Mouse (Mus musculus) CH12F3 (cell line): ENCODE data around the gene Sirt4.
"Not testable (repeated sequence)": the region's sequence is repeated elsewhere in the genome, so short reads cannot be mapped to it uniquely, and the experiment has no call there.

ENCODE experiments used
- in situ Hi-C: fragments of 300-500 bp; cut with MboI; formaldehyde crosslinking; loops from 2 replicates; pipeline ENCODE4 v1.14.3; 2020; ENCODE audit warnings: low sequenced_read_pairs

Sirt4 gene

DNA sequence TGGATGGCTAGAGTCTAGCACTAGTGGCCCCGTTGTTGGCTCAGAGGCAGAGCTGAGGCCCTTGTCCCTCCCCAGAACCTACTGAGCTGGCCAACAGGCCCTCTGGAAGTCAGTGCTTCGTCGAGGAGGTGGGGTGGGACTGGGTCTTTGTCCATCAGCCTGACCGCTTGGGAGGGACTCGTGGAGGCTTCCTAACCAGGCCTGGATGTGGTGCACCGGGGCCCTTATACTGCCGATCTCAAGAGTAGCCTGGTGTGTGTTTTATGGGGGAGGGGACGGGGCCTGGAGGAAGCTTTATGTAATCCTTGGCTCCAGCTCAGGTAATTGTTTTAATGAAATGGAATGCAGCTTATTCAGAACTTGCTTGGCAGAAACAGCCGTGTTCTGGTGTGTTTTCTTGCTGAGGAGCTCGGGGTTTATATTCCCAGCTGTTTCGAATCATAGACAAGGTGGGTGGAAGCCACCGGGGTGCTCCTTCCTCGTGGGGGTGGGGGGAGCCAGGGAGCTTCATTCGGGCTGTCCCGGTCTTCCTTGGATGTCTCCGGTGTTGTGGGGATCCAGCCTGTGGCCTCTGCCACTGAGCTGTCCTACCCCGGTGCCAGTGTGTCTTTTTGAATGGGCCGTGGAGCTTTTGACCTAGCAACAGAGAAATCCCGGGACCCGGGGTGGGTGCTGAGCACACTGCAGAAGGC lies 30.5 kb upstream of the Sirt4 start:
- in situ Hi-C loops = no loop called here

DNA sequence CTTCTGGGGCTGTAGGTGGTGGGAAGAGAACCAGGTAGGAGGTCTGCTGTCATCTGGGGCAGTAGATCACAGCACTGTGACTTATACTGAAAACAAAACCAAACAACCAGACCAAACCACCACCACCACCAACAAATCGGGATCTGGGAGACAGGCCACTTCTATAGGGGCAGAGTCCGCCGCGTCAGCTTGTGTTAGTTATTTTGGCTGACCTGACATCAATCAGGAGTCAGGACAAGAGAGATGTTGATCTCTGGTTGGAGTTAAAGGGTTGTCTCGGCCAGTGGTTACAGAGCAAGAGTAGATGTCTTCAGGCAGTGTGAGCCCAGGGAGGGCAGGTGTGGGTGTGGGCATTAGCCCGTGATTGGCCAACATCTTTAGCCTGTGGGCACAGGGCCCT lies 29.8 kb upstream of the Sirt4 start:
- in situ Hi-C loops = no loop called here

DNA sequence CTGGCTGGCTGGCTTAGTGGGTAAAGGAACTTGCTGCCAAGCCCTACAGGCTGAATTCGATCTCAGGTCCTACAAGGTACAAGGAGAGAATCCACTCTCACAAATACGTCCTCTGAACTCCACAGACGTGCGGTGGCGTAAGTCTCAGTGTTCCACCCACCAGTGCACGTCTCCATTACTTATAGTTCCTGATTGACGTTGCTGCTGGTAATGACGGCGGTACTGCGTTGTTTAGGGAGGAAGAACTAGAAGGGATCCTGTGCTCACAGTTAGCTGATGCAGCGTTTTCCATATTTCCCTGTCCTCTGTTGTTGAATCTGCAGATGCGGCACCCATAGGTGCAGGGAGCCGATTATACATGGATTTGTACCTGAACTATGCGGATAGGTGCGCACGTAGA lies 29.2 kb upstream of the Sirt4 start:
- in situ Hi-C loops = no loop called here

DNA sequence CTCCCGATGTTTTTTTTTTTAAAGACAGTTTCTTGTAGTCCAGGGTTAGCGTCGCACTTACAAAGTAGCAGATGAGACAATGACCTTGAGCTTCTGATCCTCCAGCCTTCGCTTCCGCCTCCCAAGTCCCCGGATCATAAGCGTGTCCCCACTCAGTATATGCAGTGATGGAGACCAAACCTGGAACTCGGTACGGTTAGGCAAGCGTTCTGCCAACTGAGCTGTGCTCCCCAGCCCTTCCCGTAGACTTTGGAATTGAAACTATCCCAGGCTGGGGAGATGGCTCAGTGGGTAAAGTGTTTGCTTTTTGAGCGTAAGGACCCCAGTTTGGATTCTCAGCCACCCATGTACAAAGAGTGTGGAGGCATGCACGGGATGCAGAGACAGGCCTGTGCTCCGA lies 28.7 kb upstream of the Sirt4 start:
- in situ Hi-C loops = no loop called here

DNA sequence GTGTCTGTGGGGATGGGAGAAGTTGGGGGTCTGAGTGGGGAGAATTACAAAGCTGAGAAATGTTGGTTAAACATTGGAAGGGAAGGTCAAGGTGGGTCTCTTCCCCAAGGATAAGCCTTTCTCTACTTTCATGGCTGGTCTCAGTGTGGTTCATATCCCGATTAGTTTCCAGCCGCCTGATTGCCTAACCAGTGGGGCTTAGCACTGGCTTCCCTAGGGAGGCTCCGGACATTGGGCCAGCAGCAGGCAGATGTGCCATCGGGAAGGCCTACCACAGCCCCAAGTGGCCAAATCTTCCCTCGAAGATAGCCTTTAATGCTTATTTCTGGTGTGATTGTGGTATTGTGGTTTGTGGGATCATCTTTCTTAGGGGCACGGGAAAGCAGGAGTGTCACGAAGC lies 27.9 kb upstream of the Sirt4 start:
- in situ Hi-C loops = no loop called here

DNA sequence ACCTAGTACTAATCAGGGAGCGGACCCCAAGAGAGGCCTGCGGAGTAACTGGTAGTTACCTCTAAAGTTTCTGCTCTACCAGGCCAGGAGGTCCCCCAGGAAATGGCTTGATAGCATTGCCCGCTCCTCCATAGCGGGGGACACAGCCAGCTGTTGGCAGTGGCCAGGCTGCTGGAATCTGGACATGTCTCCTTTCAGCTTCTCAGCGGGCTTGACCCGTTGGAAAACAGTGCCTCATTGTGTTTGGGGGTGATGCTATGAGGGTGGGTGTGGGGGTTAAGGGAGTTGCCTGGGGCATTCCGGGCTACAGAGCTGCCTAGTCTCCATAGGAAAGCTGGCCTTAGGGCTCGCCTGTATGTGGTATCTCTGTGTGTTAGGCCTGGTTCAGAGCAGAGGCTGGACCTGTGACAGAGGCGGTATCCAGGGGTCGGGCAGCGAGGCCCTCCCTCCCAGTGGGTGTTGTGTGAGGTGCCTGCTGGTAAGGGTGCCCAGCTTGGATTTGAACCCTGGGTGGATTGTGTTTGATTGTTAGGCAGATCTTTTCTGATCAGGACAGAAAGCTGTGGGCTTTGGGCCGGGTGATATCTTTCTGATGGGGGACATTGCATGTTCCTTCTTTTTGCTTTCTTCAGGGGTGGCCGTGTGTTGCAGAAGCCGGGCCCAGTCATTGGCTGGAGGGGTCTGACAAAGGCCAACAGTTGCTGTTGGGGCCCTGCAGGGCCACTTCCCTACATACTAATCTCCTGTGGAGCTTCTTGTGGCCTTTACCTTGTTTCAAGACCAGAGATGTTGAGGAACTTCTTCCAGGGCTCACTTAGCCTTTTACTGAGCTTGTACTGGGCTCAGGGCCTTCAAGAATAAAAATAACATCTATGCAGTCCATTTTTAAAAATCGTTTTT lies 25.5 kb upstream of the Sirt4 start:
- in situ Hi-C loops = no loop called here

DNA sequence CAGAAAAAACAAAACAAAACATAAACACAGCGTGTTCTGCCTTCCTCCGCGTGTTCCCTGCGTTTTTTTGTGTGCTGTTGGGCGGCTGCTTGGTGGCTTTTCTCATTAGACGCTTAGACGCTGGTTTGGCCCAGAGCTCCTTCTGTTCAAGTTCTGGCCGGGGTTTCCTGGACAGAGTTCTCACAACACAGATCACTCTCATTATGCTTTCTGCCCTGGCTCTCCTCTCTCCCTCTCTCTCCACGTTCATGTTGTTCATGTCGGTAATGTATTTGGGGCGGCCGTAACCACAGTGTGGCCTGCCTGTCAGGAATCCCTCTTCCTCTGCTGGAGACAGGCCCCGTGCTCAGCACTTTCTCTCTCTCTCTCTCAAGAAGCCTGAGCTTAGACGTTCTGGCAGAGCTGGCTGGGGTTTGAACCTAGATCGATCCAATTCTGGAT lies 24.8 kb upstream of the Sirt4 start:
- in situ Hi-C loops = no loop called here

DNA sequence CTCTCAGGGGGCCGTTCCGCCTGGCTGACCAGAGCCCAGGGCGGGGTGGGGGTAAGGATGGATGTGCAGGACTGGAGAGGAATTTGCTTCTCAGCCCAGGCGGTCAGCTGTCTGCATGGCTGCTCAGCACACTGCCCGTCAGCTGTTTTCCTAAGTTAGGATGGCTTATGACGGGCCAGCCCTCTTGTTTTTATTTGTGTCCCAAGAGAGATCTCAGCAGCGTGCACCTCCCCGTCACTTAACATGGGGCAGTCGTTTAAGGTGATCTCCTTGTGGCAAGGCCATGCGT lies 24.3 kb upstream of the Sirt4 start:
- in situ Hi-C loops = no loop called here

DNA sequence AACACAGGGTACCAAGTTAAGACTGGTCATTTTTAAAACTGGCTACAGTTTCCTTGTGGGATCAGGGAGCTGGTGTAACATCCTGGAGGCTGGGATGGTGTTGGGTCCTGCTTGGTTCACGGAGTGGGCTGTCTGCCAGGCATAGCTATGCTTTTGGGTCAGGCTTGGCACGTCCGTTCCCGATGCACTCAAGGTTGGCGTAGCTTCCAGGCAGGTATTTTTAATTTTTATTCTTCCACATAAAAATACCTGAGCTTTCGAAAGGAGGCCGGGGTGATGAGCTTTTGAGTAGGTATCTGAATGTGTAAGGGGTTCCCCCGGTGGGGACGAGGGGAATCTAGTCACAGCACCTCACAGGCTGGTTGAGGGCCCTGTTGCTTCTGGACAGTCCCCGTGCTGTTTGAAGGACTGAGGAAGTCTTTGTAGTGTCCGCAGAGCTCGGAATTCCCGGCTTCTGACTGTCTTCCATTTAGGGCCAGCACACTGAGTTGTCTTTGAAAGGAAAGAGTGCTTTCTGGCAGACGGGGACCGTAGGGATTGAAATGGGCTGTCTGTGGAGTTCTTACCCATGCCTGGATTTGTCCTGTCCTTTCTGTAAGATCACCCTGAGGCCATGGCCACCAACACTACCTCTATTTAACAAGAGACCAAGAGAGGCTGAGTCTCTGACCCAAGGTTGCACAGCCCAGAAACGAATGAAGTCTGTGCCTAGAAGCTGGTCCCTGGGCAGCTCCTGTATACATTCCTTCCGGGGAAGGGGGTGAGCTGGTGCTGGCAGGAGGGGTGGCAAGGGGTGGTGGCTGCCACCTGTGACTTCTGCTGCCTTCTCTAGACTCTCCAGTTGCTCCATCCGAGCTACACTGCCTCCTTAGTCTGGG lies 23.7 kb upstream of the Sirt4 start:
- in situ Hi-C loops = no loop called here

DNA sequence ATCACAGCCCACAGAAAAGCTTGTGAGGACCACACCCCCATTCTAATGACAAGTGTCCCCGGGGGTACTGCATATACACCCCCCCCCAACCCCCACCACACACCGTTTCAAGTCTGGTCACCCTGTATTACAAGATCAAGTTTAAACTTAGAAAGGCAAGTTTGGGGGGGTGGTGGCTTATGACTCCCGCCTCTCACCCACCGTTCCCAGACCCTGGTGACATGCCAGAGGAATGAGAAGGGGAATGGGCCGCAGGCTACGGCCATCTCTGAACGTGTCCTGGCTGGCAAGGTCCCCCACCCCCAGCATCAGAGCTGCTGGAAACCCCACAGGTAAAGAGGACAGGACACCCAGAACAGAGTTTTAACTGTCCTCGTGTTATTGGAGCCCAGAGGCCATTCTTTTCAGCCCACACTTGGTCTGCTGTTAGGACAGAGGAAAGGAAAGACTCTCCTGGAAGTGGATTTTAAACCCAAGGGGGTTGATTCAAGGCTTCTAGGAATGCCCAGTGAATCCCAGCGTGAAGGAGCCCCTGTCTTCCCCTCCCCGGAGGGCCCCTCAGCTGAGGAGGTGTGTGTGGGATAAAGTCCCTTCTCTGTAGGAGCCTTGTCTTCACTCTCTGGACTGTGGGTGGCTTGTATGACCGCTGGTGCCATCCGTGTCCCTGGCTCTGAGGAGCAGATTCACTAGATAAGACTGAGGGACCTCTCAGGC lies 22.9 kb upstream of the Sirt4 start:
- in situ Hi-C loops = no loop called here

DNA sequence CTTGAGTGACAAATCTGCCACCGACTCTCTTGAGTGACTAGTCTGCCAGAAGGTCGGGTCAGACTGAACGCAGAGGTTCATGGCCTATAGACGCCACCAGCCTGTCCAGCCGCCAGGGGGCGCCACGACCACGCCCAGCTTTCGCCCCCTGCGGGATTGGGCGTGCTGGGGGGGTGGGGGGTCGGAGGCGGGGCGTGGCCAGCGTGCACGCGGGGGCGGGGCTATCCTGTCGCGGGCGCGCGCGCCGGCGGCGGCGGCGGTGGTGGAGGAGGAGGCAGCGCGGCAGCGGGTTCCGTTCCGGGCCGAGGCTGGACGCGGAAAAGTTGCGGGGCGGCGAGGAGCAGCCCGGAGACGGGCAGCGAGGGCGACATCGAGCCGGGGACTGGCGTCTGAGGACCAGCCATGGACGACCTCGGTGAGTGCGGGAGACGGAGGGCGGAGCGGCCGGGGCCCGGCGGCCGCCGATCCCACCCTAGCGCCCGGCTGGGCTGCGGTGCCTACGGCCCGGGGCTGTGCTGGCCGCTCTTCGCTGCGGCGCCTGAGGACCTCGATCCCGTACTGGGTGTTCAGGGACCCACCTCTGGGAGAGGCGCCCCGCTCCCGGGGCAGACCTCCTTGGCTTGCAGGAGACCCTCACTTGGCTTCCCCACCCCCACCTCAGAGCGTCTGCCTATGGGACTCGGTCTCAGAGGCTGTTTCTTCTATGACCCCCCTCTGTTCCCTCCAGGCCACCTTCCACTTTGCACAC lies 22.1 kb upstream of the Sirt4 start, which contains the start of gene Pxn:
Gene Pxn (plus strand): TSS at position 223 of the 748 bp plus-strand sequence.
- in situ Hi-C loops = no loop called here

DNA sequence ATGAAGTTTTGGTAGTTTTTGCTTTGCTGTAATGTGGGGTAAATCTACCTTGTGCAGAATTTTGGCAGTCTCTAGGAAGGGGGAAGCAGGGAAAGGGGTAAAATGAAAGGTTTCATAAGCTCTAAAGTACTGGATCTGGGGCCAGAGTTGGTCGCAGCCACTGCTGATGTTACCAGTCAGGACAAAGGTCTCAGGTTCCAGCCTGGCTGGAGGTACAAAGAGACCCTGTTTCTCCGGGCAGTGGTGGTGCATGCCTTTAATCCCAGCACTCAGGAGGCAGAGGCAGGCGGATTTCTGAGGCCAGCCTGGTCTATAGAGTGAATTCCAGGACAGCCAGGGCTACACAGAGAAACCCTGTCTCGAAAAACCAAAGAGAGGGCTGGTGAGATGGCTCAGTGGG lies 21.1 kb upstream of the Sirt4 start:
- in situ Hi-C loops = not testable (repeated sequence)

DNA sequence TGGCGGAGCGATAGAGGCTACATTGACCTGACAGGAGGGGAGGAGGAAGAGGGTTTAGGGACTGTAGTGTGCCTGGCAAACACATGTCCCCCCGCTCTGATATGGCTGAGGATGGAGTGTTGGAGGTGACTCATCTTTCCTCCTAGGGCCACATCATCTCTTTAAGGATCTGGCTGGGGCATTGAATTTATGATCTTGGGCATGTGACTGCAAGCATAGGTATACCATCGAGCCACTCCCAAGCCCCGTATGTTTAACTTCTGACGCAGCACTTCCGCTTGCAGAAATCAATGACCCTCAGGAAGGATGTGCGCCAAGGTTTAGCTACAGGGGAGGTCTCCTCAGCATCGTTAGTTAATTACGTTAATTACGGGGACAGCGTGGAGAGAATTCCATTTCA lies 18.5 kb upstream of the Sirt4 start:
- in situ Hi-C loops = loop anchor here (5.0 kb wide), 1 partner anchor 39 kb away; no protein-coding TSS in a partner anchor

DNA sequence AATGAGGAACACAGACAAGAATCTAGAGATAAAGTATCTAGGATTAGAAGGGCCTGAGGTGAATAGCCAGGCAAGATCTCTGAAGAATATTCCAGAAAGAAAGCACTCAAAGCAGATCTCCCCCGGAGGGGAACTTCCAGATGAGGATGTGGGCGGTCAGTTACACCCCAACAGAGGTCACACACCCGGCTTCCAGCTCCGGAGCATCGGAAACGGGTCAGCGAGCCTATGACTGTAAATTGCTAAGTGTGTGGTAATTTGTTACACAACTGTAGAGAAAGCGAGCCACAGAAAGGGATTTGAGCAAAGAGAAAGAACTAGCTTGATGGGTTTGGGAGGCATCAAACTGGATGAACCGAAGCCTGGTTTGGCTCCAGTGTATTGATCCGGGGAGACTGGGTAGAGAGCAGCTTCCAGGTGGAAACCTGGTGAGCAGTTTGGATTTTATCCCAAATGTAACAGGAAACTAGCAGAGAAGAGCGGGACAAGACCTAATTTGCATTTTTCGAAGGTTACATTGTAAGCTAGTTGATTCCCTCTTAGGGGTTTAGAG lies 15.9 kb upstream of the Sirt4 start:
- in situ Hi-C loops = loop anchor here (5.0 kb wide), 1 partner anchor 42 kb away; no protein-coding TSS in a partner anchor

DNA sequence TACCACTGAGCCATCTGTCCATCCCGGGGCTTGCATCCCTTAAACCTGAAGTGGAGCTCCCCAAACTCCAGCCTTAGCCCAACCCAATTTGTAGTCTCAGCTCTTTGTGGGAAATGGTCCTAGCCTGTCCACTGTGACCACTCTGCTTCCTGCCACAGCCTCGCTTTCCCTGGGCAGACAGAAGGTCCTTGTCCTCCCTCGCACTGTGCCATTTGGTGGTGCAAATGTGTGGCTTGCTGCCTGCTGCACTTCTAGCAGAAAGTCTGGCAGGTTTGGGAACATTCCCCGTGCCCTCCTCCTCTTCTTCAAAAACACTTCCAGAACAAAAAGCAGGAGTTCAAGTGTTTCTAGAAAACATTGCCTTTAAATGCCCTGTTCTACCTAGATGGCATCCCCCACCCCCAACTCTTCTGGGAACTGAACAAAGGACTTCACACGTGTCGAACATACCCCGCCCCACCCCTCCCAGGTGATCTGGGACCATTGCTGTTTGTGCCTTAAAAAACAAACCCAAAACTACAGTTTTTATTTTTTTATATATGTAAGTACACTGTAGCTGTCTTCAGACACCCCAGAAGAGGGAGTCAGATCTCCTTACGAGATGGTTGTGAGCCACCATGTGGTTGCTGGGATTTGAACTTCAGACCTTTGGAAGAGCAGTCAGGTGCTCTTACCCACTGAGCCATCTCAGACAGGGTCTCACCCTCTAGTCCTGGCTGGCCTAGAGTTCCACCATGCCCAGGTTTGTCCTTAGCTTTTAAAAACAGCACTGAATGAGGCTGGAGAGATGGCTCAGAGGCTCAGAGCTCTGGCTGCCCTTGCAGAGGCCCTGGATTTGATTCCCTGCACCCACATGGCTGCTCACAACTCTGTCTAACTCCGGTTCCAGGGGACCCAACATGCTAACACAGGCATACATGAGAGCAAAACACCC lies 14.0 kb upstream of the Sirt4 start:
- in situ Hi-C loops = no loop called here

DNA sequence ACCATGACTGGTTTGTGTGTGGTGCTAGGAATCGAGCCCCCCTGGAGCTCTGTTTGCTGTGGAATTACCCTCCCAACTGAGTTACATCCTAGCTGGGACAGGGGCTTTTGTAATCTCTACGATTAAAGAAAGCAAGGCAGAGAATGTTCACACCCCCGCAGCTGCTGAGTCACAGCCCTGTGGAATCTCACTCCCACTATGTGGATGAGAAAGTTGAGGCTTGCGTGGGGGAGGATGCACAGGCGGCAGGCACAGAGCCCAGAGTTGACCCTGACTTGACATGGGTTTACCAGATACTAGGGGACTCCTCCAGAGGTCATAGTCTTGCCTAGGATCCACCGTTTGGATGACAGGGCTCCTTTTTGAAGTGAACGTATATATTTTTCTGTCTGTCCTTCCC lies 12.5 kb upstream of the Sirt4 start:
- in situ Hi-C loops = no loop called here

DNA sequence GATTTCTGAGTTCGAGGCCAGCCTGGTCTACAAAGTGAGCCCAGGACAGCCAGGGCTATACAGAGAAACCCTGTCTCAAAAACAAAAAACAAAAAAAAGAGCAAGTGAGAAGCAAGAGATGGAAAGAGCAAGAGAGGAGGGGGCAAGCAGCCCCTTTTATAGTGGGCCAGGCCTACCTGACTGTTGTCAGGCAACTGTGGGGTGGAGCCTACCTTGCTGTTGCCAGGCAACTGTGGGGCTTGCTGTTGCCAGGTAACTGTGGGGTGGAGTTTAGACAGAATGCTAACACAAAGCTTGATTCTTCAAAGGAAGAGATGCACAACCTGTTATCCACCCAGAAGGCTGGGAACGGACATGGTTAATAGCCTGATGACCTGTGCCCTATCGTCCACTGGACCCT lies 11.1 kb upstream of the Sirt4 start:
- in situ Hi-C loops = not testable (repeated sequence)

DNA sequence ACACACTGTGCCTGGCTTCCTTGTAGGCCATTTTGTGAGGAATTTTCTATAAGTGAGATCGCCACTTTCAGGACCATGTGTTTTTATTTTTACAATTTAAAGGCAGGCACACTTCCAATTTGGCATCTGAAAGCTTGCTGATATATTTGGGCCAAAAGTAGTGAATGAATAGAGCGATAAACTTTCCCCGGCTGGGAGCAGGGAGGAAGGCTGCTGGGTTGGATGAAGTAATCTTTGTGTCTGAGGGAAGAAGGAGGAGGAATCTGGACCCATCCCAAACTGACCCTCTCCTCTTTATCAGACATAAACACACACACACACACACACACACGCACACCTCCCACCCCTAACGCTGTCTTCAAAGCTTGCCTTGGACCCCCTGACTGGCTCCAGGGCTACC lies 8.9 kb upstream of the Sirt4 start:
- in situ Hi-C loops = no loop called here
